Mouse (Mus musculus) activated CD4-positive, CD25-positive, alpha-beta regulatory T cell, adult 4 months (primary cell): Measurements from ENCODE around the gene Cct8l1. TPM values are rescaled to one million over a fixed set of nuclear protein-coding genes. Genes with fewer than 3 reads are reported as not detected.

Experiments
- ATAC-seq: one replicate; pipeline ENCODE4 v1.8.0; 2017
- polyA plus RNA-seq, 2 experiments: library from polyadenylated mRNA; unstranded; fragments of 100-300 nt; shearing (Covaris generic); gene quantifications; one replicate each; pipeline ENCODE4 v1.2.1; 2017

The Cct8l1 gene
- polyA plus RNA-seq, 2 experiments from 2014 or later, result not detected

- ATAC-seq, result no peak
These were observed 14.8 kb downstream of the Cct8l1 start for GRCm38 (mm10) chr5:25530629-25531028.

GRCm38 (mm10) chr5:25532256-25533147, 16.6 kb downstream of the Cct8l1 start:
- ATAC-seq, result no peak

- no peak for ATAC-seq
These were observed 17.4 kb downstream of the Cct8l1 start for GRCm38 (mm10) chr5:25533298-25533697.

- no peak for ATAC-seq
These were observed 19.7 kb downstream of the Cct8l1 start for GRCm38 (mm10) chr5:25535566-25535965.

- ATAC-seq, result no peak
These were observed 20.6 kb downstream of the Cct8l1 start for GRCm38 (mm10) chr5:25536451-25536850.

- ATAC-seq, result no peak
These were observed 21.1 kb downstream of the Cct8l1 start for GRCm38 (mm10) chr5:25536921-25537409.

GRCm38 (mm10) chr5:25540412-25540811, 24.5 kb downstream of the Cct8l1 start:
- ATAC-seq, result no peak

GRCm38 (mm10) chr5:25540921-25541320, 25.1 kb downstream of the Cct8l1 start:
- no peak for ATAC-seq

GRCm38 (mm10) chr5:25541661-25542060, 25.8 kb downstream of the Cct8l1 start:
- ATAC-seq, result no peak

- no peak for ATAC-seq
These were observed 28.2 kb downstream of the Cct8l1 start for GRCm38 (mm10) chr5:25544061-25544460.

- no peak for ATAC-seq
These were observed 28.7 kb downstream of the Cct8l1 start for GRCm38 (mm10) chr5:25544566-25544965.

GRCm38 (mm10) chr5:25546912-25547311, 31.0 kb downstream of the Cct8l1 start:
- ATAC-seq, result no peak

- ATAC-seq, result no peak
These were observed 35.0 kb downstream of the Cct8l1 start for GRCm38 (mm10) chr5:25550912-25551311.

GRCm38 (mm10) chr5:25554210-25554609, 38.3 kb downstream of the Cct8l1 start:
- no peak for ATAC-seq

GRCm38 (mm10) chr5:25554689-25555088, 38.8 kb downstream of the Cct8l1 start:
- ATAC-seq, result no peak

GRCm38 (mm10) chr5:25555684-25556083, 39.8 kb downstream of the Cct8l1 start:
- no peak for ATAC-seq

- ATAC-seq, result no peak
These were observed 40.5 kb downstream of the Cct8l1 start for GRCm38 (mm10) chr5:25556363-25556762.

Other genes with a start within 250 kb of the Cct8l1 start
- gene Kmt2c, start 17.3 kb upstream of the Cct8l1 start, polyA plus RNA-seq, result 10 to 100 TPM; 26.0 to 27.7 TPM
- 1 to 10 TPM; 5.6 to 6.1 TPM for gene Xrcc2, start 189.8 kb downstream of the Cct8l1 start, polyA plus RNA-seq
- gene Actr3b, start 243.9 kb downstream of the Cct8l1 start, polyA plus RNA-seq, result under 1 TPM; 0.28 to 0.48 TPM